Mouse (Mus musculus): ENCODE data around the gene Ermp1. TPM values are rescaled to one million over a fixed set of nuclear protein-coding genes. Genes with fewer than 3 reads are reported as not detected.

Ermp1 gene
- polyA plus RNA-seq (2014; fragmentation: Illumina TruSeq; extraction: RNeasy Lipid Tissue Mini Kit (QIAGEN cat#74804); ENCODE audit: low replicate concordance): 51.5 TPM

DNA sequence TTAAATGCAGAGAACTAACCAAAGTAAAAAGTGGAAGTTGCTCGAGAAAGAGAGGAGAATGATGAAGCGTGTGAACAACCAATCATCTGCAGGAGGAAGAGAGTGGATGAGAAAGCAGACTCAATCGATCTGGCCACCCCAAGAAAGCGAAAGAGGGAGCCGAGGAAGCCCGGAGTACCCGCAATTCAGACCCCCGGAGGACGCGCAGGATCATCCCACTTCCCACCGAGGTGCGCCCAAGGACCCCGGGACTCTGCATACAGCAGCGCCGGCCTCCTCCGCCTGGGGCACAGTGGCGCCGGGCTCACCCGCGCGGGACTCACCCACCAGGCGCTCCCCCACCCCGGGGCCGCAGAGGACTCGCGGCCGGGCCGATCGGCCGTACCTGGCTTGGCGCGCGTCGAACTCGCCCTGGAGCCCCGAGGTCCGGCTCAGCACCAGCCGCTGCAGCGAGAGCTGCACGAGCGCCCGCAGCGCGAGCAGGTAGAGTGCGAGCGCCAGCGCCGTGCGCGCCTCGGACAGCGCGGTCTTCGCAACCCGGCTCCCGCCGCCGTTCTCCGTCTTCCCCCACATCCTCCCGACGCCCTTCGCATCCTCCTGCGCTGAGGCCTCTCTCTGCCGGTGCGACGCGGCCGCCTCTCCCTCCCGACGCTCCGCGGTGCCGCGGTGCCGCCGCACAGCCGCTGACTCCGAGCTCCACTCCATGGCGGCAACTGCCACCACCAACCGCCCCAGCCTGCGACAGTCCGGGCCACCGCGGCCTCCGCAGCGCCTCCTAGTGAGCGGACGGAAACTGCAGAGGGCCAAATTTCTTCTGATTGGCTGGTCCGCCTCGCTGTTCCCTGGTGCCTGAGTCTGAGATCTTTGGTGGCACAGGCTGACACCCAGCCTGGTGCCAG, at the start of gene Ermp1:
Ermp1 (minus strand) TSS at position 765 of the 899 bp plus-strand sequence.

DNA sequence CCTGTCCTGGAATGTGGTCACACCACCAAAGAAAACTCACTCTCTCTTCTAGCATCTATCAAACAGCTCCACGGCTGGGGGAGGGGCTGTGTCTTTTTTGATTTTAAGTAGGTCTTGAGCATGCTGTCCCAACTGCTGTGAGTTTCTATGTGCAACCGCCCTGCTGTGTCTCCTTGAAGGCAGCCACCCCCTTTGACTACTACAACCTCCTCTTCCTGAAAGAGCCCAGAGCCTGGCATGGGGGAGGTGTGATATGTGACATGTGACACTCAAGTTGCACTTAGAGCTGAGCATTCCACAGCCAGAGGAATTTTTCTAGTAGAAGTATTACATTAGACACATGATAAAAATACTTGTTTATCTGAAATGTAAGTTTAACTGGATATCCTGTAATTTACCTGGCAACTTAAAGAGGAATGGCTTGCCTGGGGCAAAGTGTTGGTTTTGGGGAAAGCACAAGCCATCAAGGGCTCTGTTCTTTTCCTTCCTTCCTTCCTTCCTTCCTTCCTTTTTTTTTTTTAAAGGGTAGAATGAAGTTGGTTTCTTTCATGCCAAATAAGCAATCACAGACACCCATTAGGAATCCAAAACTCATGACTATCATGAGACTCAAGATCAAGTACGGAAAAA, 49.1 kb upstream of the Ermp1 start, which contains the start of gene Mlana:
Mlana (plus strand) TSS at position 580 of the 630 bp plus-strand sequence.

Other genes with a start within 250 kb of the Ermp1 start
- gene Pdcd1lg2, start 237.5 kb downstream of the Ermp1 start, polyA plus RNA-seq (2014; fragmentation: Illumina TruSeq; extraction: RNeasy Lipid Tissue Mini Kit (QIAGEN cat#74804); ENCODE audit: low replicate concordance): 1.9 TPM
- gene Ric1, start 126.1 kb downstream of the Ermp1 start, polyA plus RNA-seq (2014; fragmentation: Illumina TruSeq; extraction: RNeasy Lipid Tissue Mini Kit (QIAGEN cat#74804); ENCODE audit: low replicate concordance): 35.9 TPM
- gene Mlana, start 49.4 kb upstream of the Ermp1 start, polyA plus RNA-seq (2014; fragmentation: Illumina TruSeq; extraction: RNeasy Lipid Tissue Mini Kit (QIAGEN cat#74804); ENCODE audit: low replicate concordance): not detected
- gene 9930021J03Rik, start 157.6 kb upstream of the Ermp1 start, polyA plus RNA-seq (2014; fragmentation: Illumina TruSeq; extraction: RNeasy Lipid Tissue Mini Kit (QIAGEN cat#74804); ENCODE audit: low replicate concordance): 74.4 TPM
- 33.7 TPM for gene Ranbp6, start 164.6 kb upstream of the Ermp1 start, polyA plus RNA-seq (2014; fragmentation: Illumina TruSeq; extraction: RNeasy Lipid Tissue Mini Kit (QIAGEN cat#74804); ENCODE audit: low replicate concordance)